Mouse (Mus musculus): ENCODE measurements around the gene Gm4450.
"Not testable (repeated sequence)": the region's sequence is repeated elsewhere in the genome, so short reads cannot be mapped to it uniquely, and the experiment has no call there.

Gene Gm4450

DNA sequence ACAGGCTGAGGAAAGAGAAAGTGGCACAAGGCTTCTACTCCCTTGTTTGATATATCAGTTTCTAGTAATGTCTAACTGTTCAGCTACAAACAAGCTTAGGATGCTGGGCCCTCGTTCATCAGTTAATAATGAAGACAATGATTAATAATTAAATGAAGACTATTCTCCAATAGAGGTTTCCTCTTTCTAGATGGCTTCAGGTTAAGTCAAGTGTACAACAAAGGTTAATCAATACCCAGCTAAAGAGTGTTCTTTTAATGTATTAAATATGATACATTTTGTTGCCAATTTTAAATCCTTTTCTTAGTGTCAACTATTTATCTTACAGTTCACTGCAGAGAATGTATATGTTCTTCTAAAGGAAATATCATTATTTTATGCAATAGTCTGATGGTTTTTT is at the start of gene Gm4450:
TSS of gene Gm4450 (minus strand) at position 101 of the 400 bp plus-strand sequence.
- DNase-seq: not testable (repeated sequence)

DNA sequence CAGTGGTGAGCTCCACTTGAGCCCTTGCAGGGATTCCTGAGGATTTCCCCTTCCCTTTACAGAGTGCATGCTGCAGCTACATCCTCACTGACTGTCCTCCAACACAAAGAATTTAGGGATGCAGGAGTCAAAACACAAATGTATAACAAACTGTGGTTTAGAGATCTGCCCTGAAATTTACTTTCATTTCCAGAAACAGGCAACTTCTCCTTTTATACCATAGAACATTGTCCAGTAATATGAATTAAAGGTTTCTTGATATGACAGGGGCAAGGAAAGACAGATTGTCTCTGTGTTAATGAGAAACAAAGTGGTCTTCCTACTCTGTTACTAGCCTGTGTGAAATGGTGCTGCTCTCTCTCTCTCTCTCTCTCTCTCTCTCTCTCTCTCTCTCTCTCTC is 40.5 kb upstream of the Gm4450 start:
- not testable (repeated sequence) for DNase-seq

DNA sequence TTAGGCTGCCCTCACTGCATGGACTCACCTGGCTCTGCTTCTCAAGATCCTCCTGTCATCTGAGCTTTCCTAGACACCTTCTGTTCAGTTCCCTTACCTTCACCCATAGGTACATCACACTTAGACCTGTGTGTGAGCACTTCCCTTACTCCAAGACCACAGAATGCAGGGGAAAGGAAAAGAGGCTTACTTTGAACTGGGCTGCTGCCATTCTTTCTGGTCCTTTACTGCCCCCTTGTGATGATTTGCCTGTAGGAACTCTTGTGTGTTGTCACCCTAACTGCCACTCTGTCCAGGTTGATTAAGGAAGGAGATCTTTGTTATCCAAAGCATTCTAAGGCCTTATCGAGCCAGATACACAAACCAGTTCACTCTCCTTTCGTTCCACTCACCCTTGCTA is 39.8 kb upstream of the Gm4450 start:
- not testable (repeated sequence) for DNase-seq

DNA sequence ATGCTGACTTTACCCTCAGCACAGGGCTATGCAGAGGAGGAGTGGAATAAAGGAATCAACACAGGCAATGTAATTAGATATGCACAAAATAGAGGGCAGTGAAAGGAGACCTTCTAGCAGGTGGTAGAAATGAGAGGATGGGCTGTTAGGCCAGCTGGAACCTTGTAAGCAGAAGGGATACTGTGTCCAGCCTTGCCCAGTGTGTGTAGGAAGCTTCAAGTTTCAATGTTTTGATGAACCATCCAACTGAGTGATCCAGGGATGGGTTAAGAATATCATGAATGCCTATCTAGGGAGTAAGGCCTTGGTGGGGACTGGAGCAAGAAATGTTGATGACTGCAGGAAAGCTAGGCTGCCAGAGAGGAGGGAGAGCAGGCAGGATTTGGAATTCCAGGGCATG is 38.1 kb upstream of the Gm4450 start:
- not testable (repeated sequence) for DNase-seq

DNA sequence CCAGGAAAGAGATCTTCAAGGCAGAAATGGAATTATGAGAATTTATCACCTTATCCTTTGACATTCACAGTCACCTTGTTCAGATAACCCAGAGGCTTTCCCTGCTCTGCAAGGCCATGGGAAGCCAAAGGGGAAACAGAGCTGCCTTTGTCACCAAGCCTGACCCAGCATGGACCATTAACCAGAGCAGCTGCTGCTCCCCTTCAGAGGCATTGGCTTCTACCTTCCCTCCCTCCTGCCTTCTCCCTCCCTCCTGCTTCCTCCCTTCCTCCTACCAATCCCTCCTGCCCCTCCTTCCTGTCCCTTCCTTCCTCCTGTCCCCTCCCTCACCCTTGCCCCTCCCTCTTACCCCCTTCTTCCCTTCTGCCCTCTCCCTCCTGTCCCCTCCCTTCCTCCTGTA is 37.3 kb upstream of the Gm4450 start:
- DNase-seq: not testable (repeated sequence)

DNA sequence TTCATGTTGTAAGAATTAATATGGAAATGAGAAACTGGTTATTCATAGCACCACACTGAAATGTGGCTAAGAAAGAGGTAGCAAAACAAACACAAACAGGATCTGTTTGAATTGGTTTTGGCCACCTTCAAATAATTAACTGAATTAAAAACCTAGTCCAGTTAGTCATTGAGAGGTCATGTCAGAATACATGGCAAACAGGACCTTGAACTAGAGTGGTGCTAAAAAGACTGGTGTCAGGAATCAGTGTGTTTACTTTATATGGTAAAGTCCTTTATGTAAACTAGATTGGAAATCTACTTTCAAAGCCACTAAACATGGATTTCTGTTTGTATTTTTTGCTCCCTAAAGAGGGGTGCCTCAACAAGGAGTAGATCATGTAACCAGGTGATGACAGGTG is 14.6 kb upstream of the Gm4450 start:
- DNase-seq: not testable (repeated sequence)

DNA sequence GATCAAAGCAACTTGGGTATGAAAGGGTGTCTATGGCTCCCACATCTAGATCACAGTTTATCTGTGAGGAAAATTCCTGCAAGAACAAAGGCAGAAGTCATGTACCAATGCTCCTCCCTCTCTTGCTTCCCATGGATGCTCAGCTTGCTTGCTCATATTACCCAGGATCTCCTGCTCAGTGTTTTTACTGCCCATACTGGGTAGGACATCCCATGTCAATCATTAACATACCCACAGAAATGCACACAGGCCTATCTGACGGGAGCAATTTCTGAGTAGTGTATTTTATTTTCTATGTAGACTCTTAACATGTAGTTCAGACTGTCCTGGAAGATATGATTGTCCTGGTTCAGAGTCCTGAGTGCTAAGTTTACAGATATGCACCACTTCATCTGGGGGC is 14.1 kb upstream of the Gm4450 start:
- DNase-seq: not testable (repeated sequence)

DNA sequence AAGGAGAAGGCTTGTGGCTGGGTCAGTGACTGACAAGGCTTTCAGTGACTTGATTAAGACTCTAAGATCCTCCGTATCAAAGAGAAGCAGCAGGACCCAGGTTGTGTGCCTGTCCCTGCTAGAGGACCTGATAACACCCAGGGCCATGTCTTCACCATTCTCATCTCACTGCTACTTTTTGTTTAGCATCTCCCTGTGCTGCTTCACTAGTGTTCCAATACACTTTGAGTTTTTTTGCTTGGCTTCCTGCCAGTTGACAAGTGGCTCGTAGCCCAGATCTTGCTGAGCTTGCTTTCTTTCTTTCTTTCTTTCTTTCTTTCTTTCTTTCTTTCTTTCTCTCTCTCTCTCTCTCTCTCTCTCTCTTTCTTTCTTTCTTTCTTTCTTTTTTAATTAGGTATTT is 12.4 kb upstream of the Gm4450 start:
- not testable (repeated sequence) for DNase-seq

DNA sequence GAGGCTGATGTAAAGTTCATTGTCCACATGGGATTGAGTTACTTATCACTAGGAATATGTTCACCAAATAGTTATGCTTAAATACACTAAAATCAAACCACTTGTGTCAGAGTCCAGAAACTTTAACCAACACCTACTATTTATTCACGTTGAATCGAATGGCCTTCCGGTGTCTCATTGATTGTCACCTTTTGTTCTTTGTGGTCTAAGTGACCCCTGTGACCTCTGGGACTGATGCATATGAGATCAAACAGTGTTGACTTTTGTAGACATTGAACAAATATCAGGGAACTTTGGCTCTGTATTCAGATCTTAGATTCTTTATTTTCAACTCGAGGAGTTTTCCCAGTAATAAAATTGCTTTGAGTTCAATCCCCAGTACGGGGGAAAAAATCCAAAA is 3.1 kb downstream of the Gm4450 start:
- DNase-seq: not testable (repeated sequence)

DNA sequence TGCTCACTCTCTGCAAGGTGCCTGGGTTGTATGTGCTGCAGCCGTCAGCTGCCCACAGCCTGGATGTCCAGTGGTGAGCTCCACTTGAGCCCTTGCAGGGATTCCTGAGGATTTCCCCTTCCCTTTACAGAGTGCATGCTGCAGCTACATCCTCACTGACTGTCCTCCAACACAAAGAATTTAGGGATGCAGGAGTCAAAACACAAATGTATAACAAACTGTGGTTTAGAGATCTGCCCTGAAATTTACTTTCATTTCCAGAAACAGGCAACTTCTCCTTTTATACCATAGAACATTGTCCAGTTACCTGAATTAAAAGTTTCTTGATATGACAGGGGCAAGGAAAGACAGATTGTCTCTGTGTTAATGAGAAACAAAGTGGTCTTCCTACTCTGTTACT is 13.0 kb downstream of the Gm4450 start:
- DNase-seq: not testable (repeated sequence)

DNA sequence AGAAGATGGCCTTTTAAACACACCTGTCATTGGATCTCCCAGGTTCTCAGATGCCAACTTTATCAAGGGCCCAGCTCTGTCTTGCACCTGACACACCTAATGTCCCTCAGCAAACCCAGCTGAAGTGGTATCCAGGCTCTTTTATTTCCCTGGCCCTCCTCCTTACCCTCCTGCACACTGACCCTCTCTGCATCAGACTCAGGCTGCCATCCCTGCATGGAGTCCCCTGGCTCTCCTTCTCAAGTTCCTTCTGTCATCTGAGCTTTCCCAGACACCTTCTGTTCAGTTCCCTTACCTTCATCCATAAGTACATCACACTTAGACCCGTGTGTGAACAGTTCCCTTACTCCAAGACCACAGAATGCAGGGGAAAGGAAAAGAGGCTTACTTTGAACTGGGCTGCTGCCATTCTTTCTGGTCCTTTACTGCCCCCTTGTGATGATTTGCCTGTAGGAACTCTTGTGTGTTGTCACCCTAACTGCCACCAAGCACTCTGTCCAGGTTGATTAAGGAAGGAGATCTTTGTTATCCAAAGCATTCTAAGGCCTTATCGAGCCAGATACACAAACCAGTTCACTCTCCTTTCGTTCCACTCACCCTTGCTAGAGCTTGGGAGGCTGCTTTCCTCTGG is 13.7 kb downstream of the Gm4450 start:
- DNase-seq: not testable (repeated sequence)

DNA sequence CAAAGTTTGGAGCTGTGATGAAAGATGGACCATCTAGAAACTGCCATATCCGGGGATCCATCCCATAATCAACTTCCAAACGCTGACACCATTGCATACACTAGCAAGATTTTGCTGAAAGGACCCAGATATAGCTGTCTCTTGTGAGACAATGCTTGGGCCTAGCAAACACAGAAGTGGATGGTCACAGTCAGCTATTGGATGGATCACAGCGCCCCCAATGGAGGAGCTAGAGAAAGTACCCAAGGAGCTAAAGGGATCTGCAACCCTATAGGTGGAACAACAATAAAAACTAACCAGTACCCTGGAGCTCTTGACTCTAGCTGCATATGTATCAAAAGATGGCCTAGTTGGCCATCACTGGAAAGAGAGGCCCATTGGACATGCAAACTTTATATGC is 14.7 kb downstream of the Gm4450 start:
- DNase-seq: not testable (repeated sequence)

DNA sequence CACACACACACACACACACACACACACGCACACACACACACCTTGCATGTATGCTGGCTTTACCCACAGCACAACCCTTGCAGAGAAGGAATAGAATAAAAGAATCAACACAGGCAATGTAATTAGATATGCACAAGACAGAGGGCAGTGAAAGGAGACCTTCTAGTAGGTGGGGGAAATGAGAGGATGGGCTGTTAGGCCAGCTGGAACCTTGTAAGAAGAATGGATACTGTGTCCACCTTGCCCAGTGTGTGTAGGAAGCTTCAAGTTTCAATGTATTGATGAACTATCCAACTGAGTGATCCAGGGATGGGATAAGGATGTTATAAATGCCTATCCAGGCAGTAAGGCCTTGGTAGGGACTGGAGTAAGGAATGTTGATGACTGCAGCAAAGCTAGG is 21.9 kb downstream of the Gm4450 start:
- no peak for DNase-seq

DNA sequence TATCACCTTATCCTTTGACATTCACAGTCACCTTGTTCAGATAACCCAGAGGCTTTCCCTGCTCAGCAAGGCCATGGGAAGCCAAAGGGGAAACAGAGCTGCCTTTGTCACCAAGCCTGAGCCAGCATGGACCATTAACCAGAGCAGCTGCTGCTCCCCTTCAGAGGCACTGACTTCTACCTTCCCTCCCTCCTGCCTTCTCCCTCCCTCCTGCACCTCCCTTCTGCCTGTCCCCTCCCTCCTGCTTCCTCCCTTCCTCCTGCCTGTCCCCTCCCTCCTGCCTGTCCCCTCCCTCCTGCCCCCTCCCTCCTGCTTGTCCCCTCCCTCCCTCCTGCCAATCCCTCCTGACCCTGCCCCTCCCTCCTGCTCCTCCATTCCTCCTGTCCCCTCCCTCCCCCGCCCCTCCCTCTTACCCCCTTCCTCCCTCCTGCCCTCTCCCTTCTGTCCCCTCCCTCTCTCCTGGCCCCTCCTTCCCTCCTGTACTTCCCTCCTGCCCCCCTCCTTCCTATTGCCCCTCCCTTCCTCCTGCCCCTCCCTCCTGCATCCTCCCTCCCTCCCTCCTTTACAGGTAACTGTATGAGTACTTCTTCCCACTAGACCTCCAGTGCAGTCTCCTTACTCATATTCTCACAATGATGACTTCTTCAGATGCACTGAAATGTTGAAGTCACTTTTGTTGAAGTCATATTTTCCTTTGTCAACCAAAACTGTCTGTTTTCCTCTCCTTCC is 22.7 kb downstream of the Gm4450 start:
- DNase-seq: no peak

DNA sequence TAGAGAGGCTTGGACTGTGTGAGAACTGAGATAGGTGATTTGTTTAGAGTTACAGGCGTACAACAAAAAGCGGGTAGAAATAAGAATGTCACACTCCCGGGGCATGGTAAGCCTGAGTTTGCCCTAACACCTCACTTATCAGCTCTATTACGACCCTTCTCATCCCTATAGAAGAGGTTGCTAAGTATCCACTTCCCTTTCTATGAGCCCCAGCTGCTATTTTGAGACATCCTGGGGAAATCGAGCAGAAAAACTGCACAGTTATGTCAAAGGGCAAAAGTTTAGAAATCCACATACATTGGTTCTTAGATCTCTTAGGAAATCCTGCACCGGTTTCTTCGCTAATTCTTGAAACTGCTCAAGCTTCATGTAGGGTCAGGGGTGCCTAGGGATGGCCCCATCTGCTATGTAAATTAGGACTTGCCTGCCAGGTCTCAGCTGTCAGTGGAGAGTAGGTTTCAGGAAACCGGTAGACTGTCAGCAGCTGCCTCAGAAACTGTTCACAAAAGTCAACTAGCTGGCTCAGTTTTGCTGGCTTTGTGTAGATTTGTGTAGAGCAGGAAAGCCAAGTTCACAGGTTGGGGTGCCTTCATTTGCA is 27.9 kb downstream of the Gm4450 start:
- no peak for DNase-seq

DNA sequence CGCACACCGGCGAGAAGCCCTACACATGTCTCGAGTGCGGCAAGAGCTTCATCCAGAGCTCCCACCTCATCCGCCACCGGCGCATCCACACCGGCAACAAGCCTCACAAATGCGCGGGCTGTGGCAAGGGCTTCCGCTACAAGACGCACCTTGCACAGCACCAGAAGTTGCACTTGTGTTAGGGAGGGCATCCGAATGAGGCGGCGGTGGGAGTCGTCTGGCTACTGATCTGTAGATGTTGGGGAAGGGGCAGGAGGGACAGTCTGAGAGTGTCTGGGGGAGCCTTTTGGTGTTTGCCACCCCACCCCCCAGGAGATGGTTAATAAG is 28.5 kb downstream of the Gm4450 start:
- no peak for DNase-seq

DNA sequence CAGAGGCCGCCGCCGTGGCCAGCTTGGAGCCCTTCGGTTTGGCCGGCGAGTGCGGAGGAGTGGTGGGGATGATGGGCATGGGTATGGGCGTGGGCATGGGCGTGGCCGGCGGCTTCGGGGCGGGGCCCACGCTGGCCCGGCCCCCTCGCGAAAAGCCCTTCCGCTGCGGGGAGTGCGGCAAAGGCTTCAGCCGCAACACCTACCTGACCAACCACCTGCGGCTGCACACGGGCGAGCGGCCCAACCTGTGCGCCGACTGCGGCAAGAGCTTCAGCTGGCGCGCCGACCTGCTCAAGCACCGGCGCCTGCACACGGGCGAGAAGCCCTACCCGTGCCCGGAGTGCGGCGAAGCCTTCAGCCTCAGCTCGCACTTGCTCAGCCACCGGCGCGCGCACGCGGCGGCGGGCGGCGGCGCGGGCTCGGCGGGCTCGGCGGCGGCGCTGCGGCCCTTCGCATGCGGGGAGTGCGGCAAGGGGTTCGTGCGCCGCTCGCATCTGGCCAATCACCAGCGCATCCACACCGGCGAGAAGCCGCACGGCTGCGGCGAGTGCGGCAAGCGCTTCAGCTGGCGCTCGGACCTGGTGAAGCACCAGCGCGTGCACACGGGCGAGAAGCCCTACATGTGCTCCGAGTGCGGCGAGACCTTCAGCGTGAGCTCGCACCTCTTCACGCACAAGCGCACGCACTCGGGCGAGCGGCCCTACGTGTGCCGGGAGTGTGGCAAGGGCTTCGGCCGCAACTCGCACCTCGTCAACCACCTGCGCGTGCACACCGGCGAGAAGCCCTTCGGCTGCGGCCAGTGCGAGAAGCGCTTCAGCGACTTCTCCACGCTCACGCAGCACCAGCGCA is 29.1 kb downstream of the Gm4450 start:
- DNase-seq: peak; percentile 92

DNA sequence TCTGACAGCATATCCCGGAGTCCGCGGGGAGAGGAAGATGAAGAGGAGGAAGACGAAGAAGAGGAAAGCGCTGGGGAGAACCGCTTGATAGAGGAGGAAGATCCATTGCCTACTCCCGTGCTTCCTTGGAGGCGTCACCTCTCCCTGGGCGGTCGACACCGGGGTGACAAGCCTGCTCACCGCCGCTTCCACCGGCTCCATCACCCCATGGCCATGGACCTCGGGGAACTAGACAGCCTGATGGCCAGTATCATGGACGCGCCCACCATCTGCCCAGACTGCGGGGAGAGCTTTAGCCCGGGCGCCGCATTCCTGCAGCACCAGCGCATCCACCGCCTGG is 29.7 kb downstream of the Gm4450 start:
- no peak for DNase-seq

DNA sequence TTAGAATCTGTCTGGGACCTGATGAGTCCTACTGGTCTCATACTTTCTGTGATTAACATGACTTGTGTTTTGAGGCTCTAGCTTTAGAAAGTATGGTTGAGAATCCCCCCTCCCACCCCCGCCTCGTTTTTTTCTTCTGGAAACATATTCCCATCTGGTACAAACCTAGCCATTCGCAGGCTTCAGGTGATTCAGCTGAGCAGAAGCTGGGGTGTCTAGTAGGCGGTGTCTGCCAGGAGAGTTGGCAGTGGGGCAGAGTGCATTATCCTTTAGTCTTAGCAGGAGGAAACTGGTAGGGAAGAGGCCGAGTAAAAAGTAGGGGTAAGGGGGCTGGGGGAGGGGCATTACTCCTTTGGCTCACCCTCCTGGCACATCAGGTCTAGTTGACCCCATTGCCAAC is 30.2 kb downstream of the Gm4450 start:
- no peak for DNase-seq

DNA sequence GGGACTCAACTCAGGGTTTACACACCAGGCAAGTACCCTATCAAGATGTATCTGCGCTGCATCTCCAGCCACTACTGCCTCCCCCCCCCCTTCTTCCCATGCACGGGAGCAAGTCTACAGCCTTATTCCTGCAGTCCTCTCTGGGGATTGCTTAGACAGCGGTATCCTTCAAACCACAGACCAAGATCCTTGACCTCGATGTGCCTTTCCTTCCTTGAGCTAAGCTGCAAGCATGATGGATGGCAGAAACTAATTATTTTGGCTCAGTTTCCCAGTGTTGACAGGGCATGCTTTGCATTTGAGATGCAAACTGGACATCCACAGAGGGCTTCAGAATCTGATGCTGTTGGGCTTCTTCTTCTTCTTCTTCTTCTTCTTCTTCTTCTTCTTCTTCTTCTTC is 34.0 kb downstream of the Gm4450 start:
- no peak for DNase-seq

DNA sequence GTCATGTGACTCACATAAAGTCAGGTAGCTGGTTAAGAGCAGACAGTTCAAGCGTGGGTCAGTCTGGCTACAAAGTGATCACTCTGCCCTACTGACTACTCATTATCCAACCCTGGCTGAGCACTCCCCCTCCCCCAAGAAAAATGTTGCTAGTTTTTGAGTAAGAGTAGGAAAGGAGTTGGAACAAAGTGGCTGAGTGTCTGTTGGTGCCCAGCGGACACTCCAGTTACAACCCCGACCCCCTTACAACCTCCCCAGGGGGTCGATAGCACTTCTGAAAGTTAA is 37.2 kb downstream of the Gm4450 start:
- no peak for DNase-seq

DNA sequence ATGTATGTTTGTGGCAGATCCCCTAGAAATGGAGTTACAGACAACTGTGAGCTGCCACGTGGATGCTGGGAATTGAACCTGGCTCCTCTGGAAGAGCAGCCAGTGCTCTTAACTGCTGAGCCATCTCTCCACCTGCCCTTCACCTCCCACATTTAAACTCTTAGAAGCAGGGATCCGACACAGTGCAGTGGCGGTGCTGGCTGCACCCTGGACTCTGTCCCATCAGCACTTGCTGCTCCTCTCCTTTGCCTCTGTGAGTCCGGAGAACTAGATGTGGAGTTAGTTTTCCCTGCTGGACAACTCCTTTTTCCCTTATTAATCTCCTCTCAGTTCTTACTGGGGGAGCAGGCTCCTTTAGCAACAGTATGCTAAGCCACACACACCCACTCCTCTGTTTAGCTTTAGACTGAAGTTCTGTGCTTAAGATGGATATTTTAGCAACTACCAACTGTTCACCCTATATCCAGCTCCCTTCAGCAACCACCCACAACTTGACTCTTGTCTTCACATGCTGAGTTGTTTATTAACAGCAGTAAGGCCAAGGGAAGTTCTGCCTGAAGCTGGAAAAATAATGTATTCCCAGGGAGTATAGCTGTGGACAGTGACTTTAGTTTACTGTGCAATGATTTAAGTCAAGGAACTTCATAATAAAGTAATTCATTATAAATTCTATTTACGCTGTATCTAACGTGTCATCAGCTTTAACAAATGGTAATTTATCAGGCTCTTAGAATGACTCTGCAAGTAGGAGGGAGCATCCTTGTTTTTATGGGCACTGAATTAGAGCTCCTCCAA is 37.7 kb downstream of the Gm4450 start:
- no peak for DNase-seq

DNA sequence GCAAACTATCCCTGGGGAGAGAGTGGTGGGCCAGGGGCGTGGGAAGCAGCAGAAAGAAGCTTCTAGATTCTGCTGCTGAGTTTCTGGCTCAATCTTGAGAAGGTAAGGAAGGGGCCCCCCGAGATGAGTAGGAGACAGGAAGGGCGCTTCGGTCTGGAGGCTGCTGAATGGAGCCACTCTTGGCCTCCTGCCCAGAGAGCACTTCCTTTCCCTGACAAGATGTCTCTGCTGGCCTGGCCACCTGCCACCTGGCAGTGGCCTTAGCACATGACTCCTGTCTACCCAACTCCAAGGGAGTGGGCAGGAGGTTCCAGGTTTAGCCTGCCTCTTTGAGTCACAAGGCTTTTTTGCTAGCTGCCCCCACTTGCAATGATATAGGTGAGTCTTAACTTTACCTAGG is 39.6 kb downstream of the Gm4450 start:
- peak; percentile 85 for DNase-seq
